Mouse (Mus musculus) skeletal muscle tissue, postnatal 0 days (tissue): Measurements from ENCODE around the gene Amd1. TPM values are rescaled to one million over a fixed set of nuclear protein-coding genes. Genes with fewer than 3 reads are reported as not detected.

Source experiments
- polyA plus RNA-seq: library from polyadenylated mRNA; unstranded; fragments of >200 nt; fragmentation: Nextera tagmentation; extraction: Ambion mirVana; gene quantifications from 2 replicates; pipeline ENCODE4 v1.2.1, GENCODE M21; 2015

The Amd1 gene
- 15.1 and 17.7 TPM in 2 replicates for polyA plus RNA-seq

GRCm38 (mm10) chr10:40302140-40302985 is at the start of gene Amd1:
Gene Amd1, minus strand, starts transcription at chr10:40302186.

GRCm38 (mm10) chr10:40339351-40339964 is 37.5 kb upstream of the Amd1 start, which contains the start of gene Cdk19:
Gene Cdk19, plus strand, starts transcription at chr10:40339564.

GRCm38 (mm10) chr10:40257414-40258255 is 44.4 kb downstream of the Amd1 start, which contains the start of gene Gtf3c6:
Gene Gtf3c6, minus strand, starts transcription at chr10:40258108.

GRCm38 (mm10) chr10:40246374-40247165 is 55.4 kb downstream of the Amd1 start, which contains the start of gene Rpf2:
Gene Rpf2, minus strand, starts transcription at chr10:40247036.

Other genes with a start within 250 kb of the Amd1 start
- gene Slc16a10, start 159.9 kb downstream of the Amd1 start, polyA plus RNA-seq: 12.0 and 15.3 TPM in 2 replicates
- gene Rpf2, start 55.1 kb downstream of the Amd1 start, polyA plus RNA-seq: 28.3 and 30.3 TPM in 2 replicates
- 41.0 and 46.7 TPM in 2 replicates for gene Gtf3c6, start 44.1 kb downstream of the Amd1 start, polyA plus RNA-seq
- gene Cdk19, start 37.4 kb upstream of the Amd1 start, polyA plus RNA-seq: 2.3 and 2.4 TPM in 2 replicates